Mouse (Mus musculus): Measurements from ENCODE around the gene Ifnar1.

- no peak for TF ChIP-seq POLR2A (IDR thresholded peaks at IDR 0.05; ENCODE audit: insufficient read length, low read depth)
- TF ChIP-seq MYOD1 (IDR thresholded peaks at IDR 0.05; ENCODE audit: control insufficient read depth in 1 of 3, insufficient read length in 2 of 3, low read depth in 2 of 3), result peak in 2 of 3 experiments; percentile 4 to 18
- TF ChIP-seq MAX (IDR thresholded peaks at IDR 0.05; ENCODE audit: low read depth), result no peak
- TF ChIP-seq USF1 (IDR thresholded peaks at IDR 0.05; ENCODE audit: low read depth), result no peak
- TF ChIP-seq E2F4 (IDR thresholded peaks at IDR 0.05; ENCODE audit: insufficient read depth), result no peak
Observed at GRCm38 (mm10) chr16:91448088-91448487, 37.0 kb upstream of the Ifnar1 start.
